Mouse (Mus musculus) forebrain, embryonic 15.5 days (tissue): ENCODE measurements at regions not wholly inside any gene's neighbourhood (a gene's known extent, or its start where the extent isn't known, plus 50 kb on each side); places are given as distances from the start of the nearest gene placed in this dataset.
A peak's percentile ranks its signal among the peaks of the same experiment; 100 is the strongest.
"Not testable (repeated sequence)": the region's sequence is repeated elsewhere in the genome, so short reads cannot be mapped to it uniquely, and the experiment has no call there.

Source experiments
- ATAC-seq: fragments of 200-750 bp; cut with Nextera tagmentation; replicated peaks from 2 replicates; pipeline ENCODE4 v1.8.0; 2017; ENCODE audit warnings: mild to moderate bottlenecking, moderate TSS enrichment, moderate library complexity
- H3K27ac ChIP-seq: fragments of 300-500 bp; sonication (generic); replicated peaks from 2 replicates; pipeline ENCODE4 v1.5.1; 2015; ENCODE audit warnings: mild to moderate bottlenecking, inconsistent platforms
- H3K27me3 ChIP-seq: fragments of 300-500 bp; sonication (generic); 2 replicates; pipeline ENCODE4 v1.6.1; 2015; ENCODE audit warnings: inconsistent platforms
- H3K36me3 ChIP-seq: fragments of 300-500 bp; sonication (generic); 2 replicates; pipeline ENCODE4 v1.6.1; 2015; ENCODE audit warnings: mild to moderate bottlenecking, inconsistent platforms
- H3K4me1 ChIP-seq: fragments of 300-500 bp; sonication (generic); 2 replicates; pipeline ENCODE4 v1.6.1; 2015; ENCODE audit warnings: inconsistent platforms
- H3K4me2 ChIP-seq: fragments of 300-500 bp; sonication (generic); replicated peaks from 2 replicates; pipeline ENCODE4 v1.6.1; 2015; ENCODE audit warnings: mild to moderate bottlenecking, inconsistent platforms
- H3K4me3 ChIP-seq: fragments of 300-500 bp; sonication (generic); 2 replicates; pipeline ENCODE4 v1.5.1; 2015; ENCODE audit warnings: mild to moderate bottlenecking, inconsistent platforms
- H3K9ac ChIP-seq: fragments of 300-500 bp; sonication (generic); replicated peaks from 2 replicates; pipeline ENCODE4 v1.6.1; 2015; ENCODE audit warnings: mild to moderate bottlenecking, inconsistent platforms
- H3K9me3 ChIP-seq: fragments of 300-500 bp; sonication (generic); 2 replicates; pipeline ENCODE4 v1.6.1; 2016; ENCODE audit warnings: inconsistent platforms
- WGBS: fragments of 180-500 bp; shearing (Covaris S2); methylation state at CpG from one replicate; pipeline ENCODE4 v1.1.7; 2015; ENCODE audit warnings: mixed read lengths; 5-methylcytosine and 5-hydroxymethylcytosine counted together

DNA sequence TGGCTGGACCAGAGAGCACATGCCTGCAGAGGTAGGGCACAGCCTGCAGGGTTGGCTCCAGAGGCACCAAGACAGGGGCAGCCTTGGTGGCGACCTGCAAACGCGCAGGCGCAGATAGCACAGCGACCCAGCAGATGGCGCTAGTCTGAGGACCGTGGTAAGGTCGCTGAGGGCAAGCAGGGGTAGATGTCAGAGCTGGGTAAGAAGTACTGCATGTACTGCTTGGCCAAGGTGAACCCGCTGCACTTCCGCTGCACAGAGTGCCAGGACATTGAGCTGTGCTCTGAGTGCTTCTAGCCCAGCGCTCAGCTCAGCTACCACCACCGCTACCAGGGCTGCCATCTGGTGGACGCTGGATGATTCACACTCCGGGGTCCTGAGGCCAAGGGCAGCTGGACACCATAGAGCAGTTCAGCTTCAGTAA, 68.3 kb downstream of the Hsp90b1 start:
- Histone ChIP-seq H3K4me3 (peak overlapping the region; percentile 35), H3K9ac (0 out of 2 replicates have a peak overlapping the region, but pooled peaks have one; percentile 5), H3K4me2 (peak overlapping the region; percentile 50)
- peak; percentile 82 for ATAC-seq
- H3K4me1 ChIP-seq, H3K9me3 ChIP-seq, H3K36me3 ChIP-seq, H3K27ac ChIP-seq, H3K27me3 ChIP-seq: not testable (repeated sequence)
- WGBS = 5% methylated on average over 14 of the region's 14 CpGs

DNA sequence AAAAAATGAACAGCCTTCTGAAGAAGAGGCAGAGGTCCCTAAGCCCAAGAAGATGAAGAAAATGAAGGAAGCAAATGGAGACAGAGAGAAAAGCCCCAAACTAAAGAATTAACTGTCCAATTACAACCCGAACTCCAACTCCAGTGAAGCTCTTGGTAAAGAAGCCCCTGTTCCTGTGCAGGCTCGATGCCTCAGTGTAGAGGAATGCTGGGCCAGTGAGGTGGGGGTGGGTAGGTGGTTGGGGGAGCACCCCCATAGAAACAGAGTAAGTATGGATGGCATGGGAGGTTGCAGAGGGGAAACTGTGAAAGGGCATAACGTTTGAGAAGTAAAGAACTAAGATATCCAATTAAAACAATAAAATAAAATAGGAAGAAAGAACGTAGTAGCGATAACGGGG, 68.8 kb downstream of the Hsp90b1 start:
- H3K4me1 ChIP-seq, H3K27ac ChIP-seq, H3K27me3 ChIP-seq, H3K9me3 ChIP-seq, H3K36me3 ChIP-seq: not testable (repeated sequence)
- ATAC-seq = 0 out of 2 replicates have a peak, but pooled peaks have one; percentile 4
- WGBS = 30% methylated on average over 6 of the region's 6 CpGs
- H3K9ac ChIP-seq = 0 out of 2 replicates have a peak overlapping the region, but pooled peaks have one; percentile 5
- peak overlapping the region; percentile 35 for H3K4me3 ChIP-seq
- H3K4me2 ChIP-seq = peak overlapping the region; percentile 50

DNA sequence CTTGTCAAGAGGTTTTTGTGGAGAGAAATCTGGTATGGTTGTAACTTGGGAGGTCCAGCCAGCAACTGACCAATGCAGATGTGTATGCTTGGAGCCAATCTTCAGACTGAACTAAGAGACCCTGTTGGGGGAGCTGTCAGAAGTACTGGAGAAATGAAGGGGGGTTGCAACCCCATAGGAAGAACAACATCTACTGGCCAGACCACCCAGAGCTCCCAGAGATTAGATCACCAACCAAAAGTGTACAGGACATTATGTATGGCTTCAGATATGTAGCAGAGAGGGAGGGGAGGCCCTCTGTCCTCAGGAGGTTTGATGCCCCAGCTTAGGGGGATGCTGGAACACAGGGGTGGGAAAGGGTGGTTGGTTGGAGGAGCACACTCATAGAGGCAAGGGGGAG, 78.6 kb downstream of the Hsp90b1 start:
- H3K4me2 ChIP-seq, H3K27ac ChIP-seq, H3K9ac ChIP-seq, H3K27me3 ChIP-seq, H3K9me3 ChIP-seq, H3K4me1 ChIP-seq, ATAC-seq, H3K36me3 ChIP-seq, H3K4me3 ChIP-seq: not testable (repeated sequence)

DNA sequence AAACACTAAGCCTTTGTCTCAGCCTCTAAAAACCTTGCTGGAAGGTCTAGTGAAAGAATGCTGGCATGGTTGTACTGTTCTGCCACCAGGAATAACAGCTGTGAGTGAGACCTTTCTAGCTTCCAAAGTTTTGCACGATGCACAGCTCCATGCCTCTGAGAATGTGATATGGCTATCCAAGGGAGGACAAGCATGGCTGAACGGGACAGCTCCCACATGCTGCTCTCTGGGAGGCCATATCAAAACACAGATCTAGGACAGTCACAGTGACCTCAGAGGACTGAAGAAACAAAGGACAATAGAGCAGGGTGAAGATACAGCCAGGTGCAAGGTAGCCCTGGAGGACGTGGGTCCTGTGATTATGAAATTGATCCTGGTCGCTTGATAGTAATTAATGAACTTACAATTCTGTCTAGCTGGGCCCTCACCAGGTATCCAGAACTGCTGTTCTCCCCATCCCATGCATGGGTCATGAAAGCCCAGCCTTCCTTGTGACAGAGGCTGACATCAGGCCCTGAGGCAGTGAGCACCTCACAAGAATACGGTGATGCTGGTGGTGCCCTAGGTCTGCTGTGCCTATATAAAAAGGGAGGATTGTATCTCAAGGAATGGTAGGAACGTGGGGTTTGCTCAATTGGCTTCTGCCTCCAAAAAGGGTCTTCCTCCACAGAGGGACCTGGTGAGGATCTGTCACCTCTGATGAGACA, 87.2 kb downstream of the Hsp90b1 start:
- ATAC-seq, H3K4me3 ChIP-seq, H3K9me3 ChIP-seq, H3K27ac ChIP-seq, H3K4me1 ChIP-seq, H3K9ac ChIP-seq, H3K27me3 ChIP-seq, H3K36me3 ChIP-seq, H3K4me2 ChIP-seq: not testable (repeated sequence)
- 88% methylated on average over 6 of the region's 6 CpGs for WGBS

DNA sequence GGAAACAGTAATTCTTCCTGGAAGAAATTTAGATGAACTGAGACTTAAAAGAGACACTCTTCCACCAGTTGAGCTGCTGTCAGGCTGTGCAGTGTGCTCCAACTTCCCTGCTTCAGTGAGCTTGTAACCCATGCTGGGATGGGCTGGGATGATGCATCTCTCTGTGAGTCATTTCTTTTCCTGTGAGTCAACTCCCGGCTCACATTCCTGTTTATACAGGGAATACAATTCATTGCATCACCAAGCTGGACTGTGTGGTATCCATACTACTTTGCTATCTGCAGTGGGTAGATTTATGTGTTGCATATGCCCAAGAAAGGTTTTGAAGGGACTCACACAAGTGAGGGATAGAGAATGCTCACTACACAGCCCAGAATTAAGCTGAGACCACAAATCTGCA, 93.0 kb downstream of the Hsp90b1 start:
- H3K27ac ChIP-seq, H3K27me3 ChIP-seq, H3K4me3 ChIP-seq, ATAC-seq, H3K4me1 ChIP-seq, H3K36me3 ChIP-seq, H3K4me2 ChIP-seq, H3K9ac ChIP-seq, H3K9me3 ChIP-seq: not testable (repeated sequence)
- 77% methylated on average over 1 of the region's 1 CpGs for WGBS

DNA sequence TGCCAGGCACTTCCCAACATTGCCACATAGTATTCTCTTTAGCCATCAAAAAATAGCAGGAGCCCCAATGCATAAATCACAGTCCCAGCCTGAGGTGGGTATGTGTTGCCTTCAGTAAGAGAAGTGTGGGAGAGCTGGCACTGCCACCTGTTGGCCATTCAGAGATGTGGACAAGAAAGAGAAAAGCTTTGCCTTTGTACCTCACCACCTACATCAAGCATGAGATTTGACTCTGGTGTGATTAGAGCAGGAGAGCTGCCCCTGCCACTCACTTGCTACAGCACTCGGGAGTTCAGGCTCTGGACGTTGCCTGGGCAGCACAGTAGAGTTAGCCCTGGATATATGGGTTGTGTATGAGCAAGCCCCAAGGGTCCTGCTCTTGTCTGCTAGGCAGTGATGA, 95.3 kb downstream of the Hsp90b1 start:
- H3K4me1 ChIP-seq, H3K4me2 ChIP-seq: not testable (repeated sequence)

DNA sequence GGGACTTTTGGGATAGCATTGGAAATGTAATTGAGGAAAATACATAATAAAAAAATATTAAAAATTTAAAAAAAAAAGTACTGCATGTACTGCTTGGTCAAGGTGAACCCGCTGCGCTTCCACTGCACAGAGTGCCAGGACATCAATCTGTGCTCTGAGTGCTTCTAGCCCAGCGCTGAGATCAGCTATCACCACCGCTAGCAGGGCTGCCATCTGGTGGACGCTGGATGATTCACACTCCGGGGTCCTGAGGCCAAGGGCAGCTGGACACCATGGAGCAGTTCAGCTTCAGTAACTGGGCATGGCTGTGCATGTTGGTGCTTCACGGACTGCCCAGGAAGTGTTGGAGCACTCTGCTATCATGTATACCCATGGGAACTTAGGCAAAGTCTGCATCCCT, 102.1 kb upstream of the Syn3 start:
- ATAC-seq, H3K4me2 ChIP-seq, H3K4me3 ChIP-seq, H3K9ac ChIP-seq, H3K4me1 ChIP-seq, H3K36me3 ChIP-seq, H3K27ac ChIP-seq, H3K27me3 ChIP-seq, H3K9me3 ChIP-seq: not testable (repeated sequence)
- WGBS = 48% methylated on average over 7 of the region's 7 CpGs

More for the DNA sequence above, 95.3 kb downstream of the Hsp90b1 start:
- not testable (repeated sequence) for H3K9ac ChIP-seq, H3K36me3 ChIP-seq, H3K9me3 ChIP-seq, H3K4me3 ChIP-seq, H3K27me3 ChIP-seq, ATAC-seq, H3K27ac ChIP-seq
- WGBS = 58% methylated on average over 2 of the region's 2 CpGs

DNA sequence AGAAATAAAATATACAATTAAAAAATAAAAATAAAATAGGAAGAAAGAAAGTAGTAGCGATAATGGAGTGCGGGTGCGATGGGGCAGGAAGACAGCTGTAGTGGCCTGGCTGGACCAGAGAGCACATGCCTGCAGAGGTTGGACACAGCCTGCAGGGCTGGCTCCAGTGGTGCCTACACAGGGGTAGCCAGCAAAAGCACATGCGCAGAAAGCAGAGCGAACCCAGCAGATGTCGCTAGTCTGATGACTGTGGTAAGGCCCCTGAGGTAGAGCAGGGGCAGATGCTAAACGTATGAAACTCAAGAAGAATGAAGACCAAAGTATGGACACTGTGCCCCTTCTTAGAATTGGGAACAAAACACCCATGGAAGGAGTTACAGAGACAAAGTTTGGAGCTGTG, 101.3 kb upstream of the Syn3 start:
- not testable (repeated sequence) for H3K4me1 ChIP-seq, H3K4me3 ChIP-seq, H3K27ac ChIP-seq, ATAC-seq, H3K9me3 ChIP-seq, H3K27me3 ChIP-seq, H3K9ac ChIP-seq, H3K36me3 ChIP-seq, H3K4me2 ChIP-seq
- whole genome bisulfite sequencing = 88% methylated on average over 7 of the region's 7 CpGs

DNA sequence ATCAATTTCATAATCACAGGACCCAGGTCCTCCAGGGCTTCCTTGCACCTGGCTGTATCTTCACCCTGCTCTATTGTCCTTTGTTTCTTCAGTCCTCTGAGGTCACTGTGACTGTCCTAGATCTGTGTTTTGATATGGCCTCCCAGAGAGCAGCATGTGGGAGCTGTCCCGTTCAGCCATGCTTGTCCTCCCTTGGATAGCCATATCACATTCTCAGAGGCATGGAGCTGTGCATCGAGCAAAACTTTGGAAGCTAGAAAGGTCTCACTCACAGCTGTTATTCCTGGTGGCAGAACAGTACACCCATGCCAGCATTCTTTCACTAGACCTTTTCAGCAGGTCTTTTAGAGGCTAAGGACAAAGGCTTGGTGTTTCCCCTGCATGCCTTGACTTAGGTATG, 91.5 kb upstream of the Syn3 start:
- H3K36me3 ChIP-seq, H3K4me1 ChIP-seq, H3K4me2 ChIP-seq, ATAC-seq, H3K27me3 ChIP-seq, H3K9me3 ChIP-seq, H3K4me3 ChIP-seq, H3K27ac ChIP-seq, H3K9ac ChIP-seq: not testable (repeated sequence)
- WGBS = 89% methylated on average over 2 of the region's 2 CpGs

DNA sequence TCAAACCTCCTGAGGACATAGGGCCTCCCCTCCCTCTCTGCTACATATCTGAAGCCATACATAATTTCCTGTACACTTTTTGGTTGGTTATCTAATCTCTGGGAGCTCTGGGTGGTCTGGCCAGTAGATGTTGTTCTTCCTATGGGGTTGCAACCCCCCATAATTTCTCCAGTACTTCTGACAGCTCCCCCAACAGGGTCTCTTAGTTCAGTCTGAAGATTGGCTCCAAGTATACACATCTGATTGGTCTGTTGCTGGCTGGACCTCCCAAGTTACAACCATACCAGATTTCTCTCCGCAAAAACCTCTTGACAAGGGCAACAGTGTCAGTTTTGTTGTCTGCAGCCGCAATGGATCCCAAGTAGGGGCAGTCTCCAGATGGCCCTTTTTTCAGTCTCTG, 68.2 kb upstream of the Syn3 start:
- 69% methylated on average over 2 of the region's 2 CpGs for WGBS

DNA sequence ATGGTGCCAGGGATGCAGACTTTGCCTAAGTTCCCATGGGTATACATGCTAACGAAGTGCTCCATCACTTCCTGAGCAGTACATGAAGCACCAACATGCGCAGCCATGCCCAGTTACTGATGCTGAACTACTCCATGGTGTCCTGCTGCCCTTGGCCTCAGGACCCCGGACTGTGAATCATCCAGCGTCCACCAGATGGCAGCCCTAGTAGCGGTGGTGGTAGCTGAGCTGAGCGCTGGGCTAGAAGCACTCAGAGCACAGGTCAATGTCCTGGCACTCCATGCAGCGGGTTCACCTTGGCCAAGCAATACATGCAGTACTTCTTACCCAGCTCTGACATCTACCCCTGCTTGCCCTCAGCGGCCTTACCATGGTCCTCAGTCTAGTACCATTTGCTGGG, 57.1 kb upstream of the Syn3 start:
- ATAC-seq = no peak
- Histone ChIP-seq H3K4me1 (no peaks in the 10 kb centered on the region), H3K9ac (no peak overlapping the region), H3K27me3 (no peaks in the 10 kb centered on the region), H3K4me2 (no peak overlapping the region), H3K27ac (no peak overlapping the region), H3K36me3 (no peaks in the 10 kb centered on the region), H3K4me3 (no peak overlapping the region), H3K9me3 (no peaks in the 10 kb centered on the region)
- whole genome bisulfite sequencing = 60% methylated on average over 8 of the region's 8 CpGs

More for the DNA sequence above, 68.2 kb upstream of the Syn3 start:
- not testable (repeated sequence) for ATAC-seq, H3K4me3 ChIP-seq, H3K27me3 ChIP-seq, H3K9ac ChIP-seq, H3K36me3 ChIP-seq, H3K27ac ChIP-seq, H3K9me3 ChIP-seq, H3K4me1 ChIP-seq, H3K4me2 ChIP-seq
